Mouse (Mus musculus): ENCODE results near the gene Ufc1. TPM values are rescaled to one million over a fixed set of nuclear protein-coding genes. Genes with fewer than 3 reads are reported as not detected.
A peak's percentile ranks its signal among the peaks of the same experiment; 100 is the strongest.

The Ufc1 gene
- total and polyA plus RNA-seq, 3 experiments = 71.4 to 115 (median 98.4) TPM

DNA sequence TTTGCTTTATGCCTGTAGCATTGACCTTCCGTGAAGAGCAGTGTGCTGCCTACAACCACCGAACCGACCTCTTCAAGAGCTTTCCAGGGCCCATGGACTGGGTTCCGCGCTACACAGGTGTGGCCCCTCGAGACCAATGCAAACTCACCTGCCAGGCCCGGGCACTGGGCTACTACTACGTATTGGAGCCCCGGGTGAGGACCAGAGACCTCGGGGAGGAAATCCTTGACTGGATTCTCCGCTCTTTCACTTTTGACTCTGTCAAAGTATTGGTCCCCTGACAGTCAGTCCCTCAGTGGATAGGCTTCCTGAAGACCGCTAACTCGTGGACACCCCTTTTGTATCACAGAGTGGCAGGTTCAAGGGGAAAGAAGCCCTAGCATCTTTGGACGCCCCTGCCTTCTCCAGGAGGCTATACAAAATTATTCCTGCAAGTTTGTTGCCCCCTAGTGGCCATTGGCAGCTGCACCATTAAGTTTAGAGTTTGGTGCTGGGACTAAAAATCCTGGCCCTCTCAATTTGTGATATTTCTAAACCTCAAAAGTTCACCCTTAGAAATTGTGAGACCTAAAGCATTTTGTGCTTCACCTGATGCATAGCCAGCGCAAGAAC, 37.8 kb downstream of the Ufc1 start:
- Histone ChIP-seq H3K36me3 (replicated peaks in 1 of 2; ENCODE audit: control insufficient read depth in 1 of 2, insufficient read depth in 1 of 2, low read length in 1 of 2) (no peaks in the 10 kb centered on the region), H3K4me2 (ENCODE audit: insufficient read depth, low read depth, poor library complexity, severe bottlenecking) (peak overlapping the region; percentile 37; the same call in 1 of the 2 replicates), H3K27ac (ENCODE audit: insufficient read depth, low read depth) (no peak overlapping the region), H3K27me3 (replicated peaks) (peaks cover 52% of the 10 kb centered on the region), H3K79me2 (replicated peaks; ENCODE audit: control insufficient read depth, extremely low read depth, insufficient read depth, poor library complexity, severe bottlenecking) (no peaks in the 10 kb centered on the region), H3K4me3 (replicated peaks in 1 of 3; ENCODE audit: low read depth in 2 of 3, low read length in 2 of 3, poor library complexity in 1 of 3) (no peak overlapping the region), H3K9me3 (replicated peaks; ENCODE audit: low read length) (peaks cover 3% of the 10 kb centered on the region), H3K9ac (ENCODE audit: insufficient read depth, low read depth) (no peak overlapping the region), H3K4me1 (ENCODE audit: control insufficient read depth in 1 of 2, insufficient read depth in 2 of 2) (peaks cover 0 to 6% of the 10 kb centered on the region in 2 experiments; a peak in 1 of 4 replicates)
- in situ Hi-C loops (cut with MboI; ENCODE audit: low pct_ligation_motif_present, low pct_unique_long_range_greater_than_20kb, low sequenced_read_pairs) = no loop called here
- peak; percentile 65 for DNase-seq (ENCODE audit: extremely low read depth)
- TF ChIP-seq HCFC1 (IDR thresholded peaks at IDR 0.05; ENCODE audit: low read depth, low read length) (no peak), CHD1 (IDR thresholded peaks at IDR 0.05; ENCODE audit: low read depth, low read length) (no peak), USF2 (conservative IDR thresholded peaks at IDR 0.05; ENCODE audit: low read depth, low read length) (no peak), UBTF (IDR thresholded peaks at IDR 0.05; ENCODE audit: low read depth, low read length) (no peak), CTCF (conservative IDR thresholded peaks at IDR 0.05 in 1 of 2, IDR thresholded peaks at IDR 0.05 in 1 of 2; ENCODE audit: low read depth in 2 of 2, low read length in 2 of 2) (peak; percentile 91), MXI1 (IDR thresholded peaks at IDR 0.05; ENCODE audit: low read depth, low read length) (no peak), IRF4 (IDR thresholded peaks at IDR 0.05; ENCODE audit: low read depth, low read length) (no peak), POLR2AphosphoS2 (IDR thresholded peaks at IDR 0.05; ENCODE audit: low read depth, low read length) (no peak), TBP (conservative IDR thresholded peaks at IDR 0.05; ENCODE audit: low read depth, low read length) (no peak), RCOR1 (conservative IDR thresholded peaks at IDR 0.05; ENCODE audit: low read depth, low read length) (no peak), JUN (IDR thresholded peaks at IDR 0.05; ENCODE audit: insufficient read depth, low read depth, low read length) (no peak), RAD21 (IDR thresholded peaks at IDR 0.05; ENCODE audit: low read depth, low read length) (peak; percentile 87), ETS1 (conservative IDR thresholded peaks at IDR 0.05; ENCODE audit: low read depth, low read length) (no peak), MAX (IDR thresholded peaks at IDR 0.05; ENCODE audit: low read length) (no peak), KAT2A (IDR thresholded peaks at IDR 0.05; ENCODE audit: insufficient replicate concordance, low read length) (no peak), ZNF384 (IDR thresholded peaks at IDR 0.05; ENCODE audit: low read depth, low read length) (no peak), SMC3 (IDR thresholded peaks at IDR 0.05; ENCODE audit: low read depth, low read length) (peak; percentile 81), MAFK (IDR thresholded peaks at IDR 0.05; ENCODE audit: insufficient replicate concordance, low read length) (no peak), USF1 (IDR thresholded peaks at IDR 0.05; ENCODE audit: low read depth, low read length) (no peak), POLR2A (IDR thresholded peaks at IDR 0.05; ENCODE audit: low read depth, low read length) (no peak), ELF1 (IDR thresholded peaks at IDR 0.05; ENCODE audit: low read depth, low read length) (no peak), CHD2 (IDR thresholded peaks at IDR 0.05; ENCODE audit: low read length) (no peak), ZC3H11A (IDR thresholded peaks at IDR 0.05; ENCODE audit: low read depth, low read length) (peak; percentile 49), E2F4 (IDR thresholded peaks at IDR 0.05; ENCODE audit: insufficient replicate concordance, low read depth, low read length) (no peak), NELFE (IDR thresholded peaks at IDR 0.05; ENCODE audit: low read depth, low read length) (no peak), SIN3A (IDR thresholded peaks at IDR 0.05; ENCODE audit: low read length) (no peak), MAZ (IDR thresholded peaks at IDR 0.05; ENCODE audit: low read depth, low read length) (no peak), MEF2A (IDR thresholded peaks at IDR 0.05; ENCODE audit: borderline replicate concordance, low read depth, low read length) (no peak), TCF12 (IDR thresholded peaks at IDR 0.05; ENCODE audit: low read depth, low read length) (no peak), EP300 (IDR thresholded peaks at IDR 0.05; ENCODE audit: low read length) (no peak), MYC (IDR thresholded peaks at IDR 0.05; ENCODE audit: low read depth, low read length) (no peak), JUND (conservative IDR thresholded peaks at IDR 0.05; ENCODE audit: low read depth, low read length) (no peak), PAX5 (IDR thresholded peaks at IDR 0.05; ENCODE audit: low read length) (no peak), BHLHE40 (IDR thresholded peaks at IDR 0.05; ENCODE audit: low read depth, low read length) (0 out of 2 replicates have a peak, but pooled peaks have one; percentile 5), GABPA (IDR thresholded peaks at IDR 0.05; ENCODE audit: insufficient replicate concordance, low read depth, low read length) (no peak)
- dilution Hi-C loops (cut with MboI; ENCODE audit: extremely low pct_ligation_motif_present, extremely low pct_unique_long_range_greater_than_20kb, low sequenced_read_pairs) = no loop called here
